Mouse (Mus musculus) stomach, postnatal 0 days (tissue): ENCODE data around the gene Pcolce.

Source experiments
- CTCF ChIP-seq: IDR thresholded peaks from 2 replicates; pipeline ENCODE4 v1.5.1; 2016; ENCODE audit warnings: antibody characterized with exemption, low read depth, mild to moderate bottlenecking, moderate library complexity
- EP300 ChIP-seq: optimal IDR thresholded peaks from 2 replicates; pipeline ENCODE3; 2016; ENCODE audit warnings: antibody characterized with exemption

DNA sequence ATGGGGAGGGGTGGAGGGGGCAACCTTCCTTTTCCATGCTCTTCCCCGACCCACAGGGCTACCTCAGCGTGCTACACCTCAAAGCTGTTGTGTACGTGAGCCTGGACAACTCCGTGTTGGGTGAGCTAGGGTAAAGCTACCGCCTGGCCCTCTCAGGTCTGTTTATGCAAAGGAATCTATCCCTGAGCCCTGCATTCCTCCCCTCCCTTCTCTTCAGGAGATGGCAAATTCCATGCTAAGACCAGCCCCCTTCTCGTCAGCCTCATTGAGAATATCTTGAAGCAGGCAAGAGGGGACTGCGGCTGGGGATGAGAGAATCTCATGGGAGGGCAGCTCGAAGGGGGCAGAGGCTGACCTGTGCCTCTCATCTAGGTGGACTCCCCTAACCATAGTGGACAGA, 30.9 kb downstream of the Pcolce start:
- TF ChIP-seq CTCF = no peak
- TF ChIP-seq EP300 = no peak
